8 mouse cellular contexts compared by ENCODE assay signal in genomic region chr10:91236844-91237243, GRCm38 (mm10). TPM values are rescaled to one million over a fixed set of nuclear protein-coding genes. Genes with fewer than 3 reads are reported as not detected.
A peak's percentile ranks its signal among the peaks of the same experiment; 100 is the strongest.
DNase-seq lines count a peak whose midpoint lies in the region; ATAC-seq and TF ChIP-seq lines count a peak whose summit lies in the region.

No protein-coding gene starts in this region.

- no peak overlapping the region for H3K9ac ChIP-seq in embryonic facial prominence, embryonic 14.5 days (ENCODE audit: low read depth, low read length)
- H3K9ac ChIP-seq in limb, embryonic 15.5 days: no peak overlapping the region
- no peak overlapping the region for H3K9ac ChIP-seq in stomach, postnatal 0 days (ENCODE audit: low read length)

- no peak for TF ChIP-seq EP300 in stomach, postnatal 0 days (optimal IDR thresholded peaks at IDR 0.05)

- no peaks in the 10 kb centered on the region for H3K36me3 ChIP-seq in embryonic facial prominence, embryonic 14.5 days (ENCODE audit: control insufficient read depth, insufficient read depth, low read length)
- no peaks in the 10 kb centered on the region for H3K36me3 ChIP-seq in limb, embryonic 15.5 days
- H3K36me3 ChIP-seq in stomach, postnatal 0 days (ENCODE audit: control insufficient read depth, insufficient read depth, low read length): no peaks in the 10 kb centered on the region

- no peak overlapping the region for H3K4me3 ChIP-seq in embryonic facial prominence, embryonic 14.5 days (ENCODE audit: low read depth, low read length)
- no peak overlapping the region for H3K4me3 ChIP-seq in limb, embryonic 15.5 days
- H3K4me3 ChIP-seq in stomach, postnatal 0 days (ENCODE audit: low read depth, low read length): no peak overlapping the region

- H3K4me1 ChIP-seq in embryonic facial prominence, embryonic 14.5 days (ENCODE audit: control insufficient read depth, insufficient read depth, low read length): peaks cover 37% of the 10 kb centered on the region
- H3K4me1 ChIP-seq in limb, embryonic 15.5 days: peaks cover 47% of the 10 kb centered on the region
- H3K4me1 ChIP-seq in stomach, postnatal 0 days (replicated peaks; ENCODE audit: control insufficient read depth, insufficient read depth): peaks cover 5% of the 10 kb centered on the region; the same call in 1 of the 2 replicates

- H3K4me2 ChIP-seq in embryonic facial prominence, embryonic 14.5 days (ENCODE audit: low read depth, low read length): peak overlapping the region; percentile 21; the same call in 1 of the 2 replicates
- H3K4me2 ChIP-seq in limb, embryonic 15.5 days: no peak overlapping the region
- H3K4me2 ChIP-seq in stomach, postnatal 0 days (replicated peaks; ENCODE audit: low read depth): no peak overlapping the region

- no peaks in the 10 kb centered on the region for H3K9me3 ChIP-seq in embryonic facial prominence, embryonic 14.5 days (ENCODE audit: control insufficient read depth, low read length)
- no peaks in the 10 kb centered on the region for H3K9me3 ChIP-seq in limb, embryonic 15.5 days
- H3K9me3 ChIP-seq in stomach, postnatal 0 days (ENCODE audit: control insufficient read depth, low read length): no peaks in the 10 kb centered on the region

- ATAC-seq in embryonic facial prominence, embryonic 14.5 days (ENCODE audit: low read depth): 0 out of 2 replicates have a peak, but pooled peaks have one; percentile 3
- ATAC-seq in limb, embryonic 15.5 days (ENCODE audit: insufficient number of reproducible peaks, low FRiP score, low TSS enrichment, low read depth): no peak
- peak; percentile 49; the same call in 1 of the 2 replicates for ATAC-seq in stomach, postnatal 0 days (ENCODE audit: low FRiP score, low TSS enrichment)

- DNase-seq in left cerebral cortex, postnatal 10 days (ENCODE audit: extremely low spot score in 1 of 2, low spot score in 2 of 2): peak; percentile 16 to 57
- no peak for DNase-seq in left cerebral cortex, adult 8-10 months (ENCODE audit: low spot score in 2 of 2)
- DNase-seq in adrenal gland, adult 8-10 months: peak; percentile 64
- DNase-seq in embryonic facial prominence, embryonic 14.5 days (ENCODE audit: low spot score): peak; percentile 95
- DNase-seq in heart, postnatal 25 days (ENCODE audit: low spot score): peak; percentile 56
- peak; percentile 56 for DNase-seq in stomach, postnatal 0 days (ENCODE audit: low spot score)
- DNase-seq in right cerebral cortex, postnatal 4 days: no peak

- intact Hi-C loops in left cerebral cortex, postnatal 10 days (cut with DNase I): loop anchor here (2.0 to 5.0 kb wide), 3 partner anchors 55 to 165 kb away; partner anchors contain the start of gene Tmpo
- intact Hi-C loops in heart, postnatal 25 days (cut with DNase I): loop anchor here (2.0 to 5.0 kb wide), 2 partner anchors 50 to 66 kb away; no protein-coding TSS in a partner anchor

- no peaks in the 10 kb centered on the region for H3K27me3 ChIP-seq in embryonic facial prominence, embryonic 14.5 days (replicated peaks; ENCODE audit: control insufficient read depth, insufficient read depth, low read length)
- H3K27me3 ChIP-seq in limb, embryonic 15.5 days: no peaks in the 10 kb centered on the region
- H3K27me3 ChIP-seq in stomach, postnatal 0 days (ENCODE audit: control insufficient read depth, insufficient read depth, low read length): no peaks in the 10 kb centered on the region

- WGBS in embryonic facial prominence, embryonic 14.5 days: 6% methylated on average over 7 of the region's 7 CpGs
- WGBS in limb, embryonic 15.5 days: 2% methylated on average over 7 of the region's 7 CpGs
- 10% methylated on average over 7 of the region's 7 CpGs for WGBS in stomach, postnatal 0 days

- peak overlapping the region; percentile 65 for H3K27ac ChIP-seq in embryonic facial prominence, embryonic 14.5 days (replicated peaks; ENCODE audit: low read depth, low read length)
- peak overlapping the region; percentile 75 for H3K27ac ChIP-seq in limb, embryonic 15.5 days
- H3K27ac ChIP-seq in stomach, postnatal 0 days (replicated peaks): no peak overlapping the region

- TF ChIP-seq CTCF in stomach, postnatal 0 days (IDR thresholded peaks at IDR 0.05; ENCODE audit: low read depth): peak; percentile 79

RNA-seq across cellular contexts. Expression of gene Tmpo, which starts 55.7 kb away (rescaled TPM):
- total RNA-seq in left cerebral cortex, postnatal 10 days (2021): 10 to 100 TPM; 36.6 to 38.2 TPM
- total RNA-seq in left cerebral cortex, adult 8-10 months (2022): 10 to 100 TPM; 38.4 to 51.0 (median 45.2) TPM
- 100 to 1,000 TPM in 2 of 4 experiments, 10 to 100 TPM in 2; 81.5 to 150 (median 108) TPM for total RNA-seq in adrenal gland, adult 8-10 months (2022)
- polyA plus RNA-seq in embryonic facial prominence, embryonic 14.5 days (2014; fragmentation: Nextera tagmentation; extraction: Ambion mirVana): 185 and 227 TPM in 2 replicates
- total RNA-seq in heart, postnatal 25 days (2021): 10 to 100 TPM; 40.1 to 45.7 TPM
- 162 and 201 TPM in 2 replicates for polyA plus RNA-seq in limb, embryonic 15.5 days (2015; fragmentation: Nextera tagmentation; extraction: Ambion mirVana)
- 57.1 and 59.6 TPM in 2 replicates for polyA plus RNA-seq in stomach, postnatal 0 days (2015; fragmentation: Nextera tagmentation; extraction: Ambion mirVana)

Comparison
In these comparisons a context has a peak if more than half of its experiments do, and no peak if none do; other contexts are left out.
1. DNase-seq: peak in left cerebral cortex, postnatal 10 days (2 of 2), adrenal gland, adult 8-10 months (single experiment), embryonic facial prominence, embryonic 14.5 days (single experiment), heart, postnatal 25 days (single experiment) and stomach, postnatal 0 days (single experiment); none in left cerebral cortex, adult 8-10 months (0 of 2) and right cerebral cortex, postnatal 4 days (single experiment).